Comparison of ENCODE assay signal across 15 mouse cellular contexts in the genomic region with DNA sequence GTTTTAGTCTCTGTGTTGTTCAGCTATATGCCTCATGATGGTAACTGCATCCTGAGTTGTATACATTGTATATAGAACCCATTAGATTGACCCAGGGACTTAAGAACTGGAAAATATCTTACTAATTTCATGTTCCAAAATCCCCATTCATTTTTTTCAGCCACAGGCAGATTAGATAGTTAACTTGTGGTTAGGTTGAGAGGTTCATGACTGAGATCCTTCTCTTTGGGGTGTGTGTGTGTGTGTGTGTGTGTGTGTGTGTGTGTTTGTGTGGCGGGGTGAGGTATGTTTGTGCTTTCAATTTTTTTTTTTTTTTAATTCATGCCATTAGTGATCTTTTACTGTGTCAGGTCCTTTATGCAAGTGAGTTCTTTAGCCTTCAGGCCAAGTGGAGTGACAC.
"Had no signal": no experiment of that assay in that cellular context is flagged by ENCODE, and none has a peak within 500 bp of the region (broad histone marks: within the 10 kb centered on the region; RNA-seq: fewer than 3 reads in every experiment).

No protein-coding gene starts in this region.

- DNase-seq: right cerebral cortex, adult 18-20 months; right cerebral cortex, postnatal 14 days; right cerebral cortex, postnatal 25 days; right cerebral cortex, postnatal 4 days; spleen, adult 18-20 months; thymus, adult 18-20 months; thymus, adult 2 months; thymus, postnatal 14 days; thymus, postnatal 25 days; thymus, postnatal 36 days; thymus, postnatal 4 days had no signal

- H3K27ac ChIP-seq: neural tube, embryonic 13.5 days; neural tube, embryonic 15.5 days; stomach, embryonic 15.5 days; stomach, postnatal 0 days had no signal

- H3K36me3 ChIP-seq: neural tube, embryonic 13.5 days; neural tube, embryonic 15.5 days; stomach, embryonic 15.5 days had no signal

- H3K9me3 ChIP-seq: neural tube, embryonic 13.5 days; neural tube, embryonic 15.5 days; stomach, embryonic 15.5 days had no signal

- H3K4me3 ChIP-seq: neural tube, embryonic 13.5 days; neural tube, embryonic 15.5 days; stomach, embryonic 15.5 days had no signal

- H3K4me2 ChIP-seq: neural tube, embryonic 13.5 days; neural tube, embryonic 15.5 days; stomach, embryonic 15.5 days had no signal

- H3K9ac ChIP-seq: neural tube, embryonic 13.5 days; neural tube, embryonic 15.5 days; stomach, embryonic 15.5 days had no signal

- H3K27me3 ChIP-seq: neural tube, embryonic 13.5 days; neural tube, embryonic 15.5 days; stomach, embryonic 15.5 days had no signal
